Mouse (Mus musculus) spleen, adult 2 months (tissue): ENCODE measurements at regions not wholly inside any gene's neighbourhood (a gene's known extent, or its start where the extent isn't known, plus 50 kb on each side); places are given as distances from the start of the nearest gene placed in this dataset.

ENCODE experiments used
- CTCF ChIP-seq: fragments of 200-500 bp; IDR thresholded peaks from 2 replicates; pipeline ENCODE4 v1.5.1; 2011; ENCODE audit warnings: mild to moderate bottlenecking, inconsistent platforms; ENCODE audit not compliant: insufficient read depth, insufficient read length, insufficient replicate concordance; ENCODE audit errors: extremely low read depth
- POLR2A ChIP-seq: fragments of 200-500 bp; IDR thresholded peaks from 2 replicates; pipeline ENCODE4 v1.6.1; 2011; ENCODE audit warnings: low read depth, low read length, inconsistent platforms

GRCm38 (mm10) chr13:115210643-115211208 is 109.0 kb upstream of the Itga1 start:
- TF ChIP-seq CTCF (no peak), POLR2A (no peak)
